Mouse (Mus musculus) testis, adult 2 months (tissue): ENCODE results near the gene Gde1. TPM values are rescaled to one million over a fixed set of nuclear protein-coding genes. Genes with fewer than 3 reads are reported as not detected.
A peak's percentile ranks its signal among the peaks of the same experiment; 100 is the strongest.

Experiments
- H3K27ac ChIP-seq: fragments of 200-500 bp; 2 replicates; pipeline ENCODE4 v1.5.1; 2012; ENCODE audit warnings: low read depth, low read length; ENCODE audit not compliant: control insufficient read depth, insufficient read depth
- H3K27me3 ChIP-seq: fragments of 200-500 bp; 2 replicates; pipeline ENCODE4 v1.6.1; 2012; ENCODE audit warnings: mild to moderate bottlenecking, low read length, moderate library complexity; ENCODE audit not compliant: control insufficient read depth, insufficient read depth
- H3K36me3 ChIP-seq: fragments of 200-500 bp; 2 replicates; pipeline ENCODE4 v1.6.1; 2012; ENCODE audit warnings: mild to moderate bottlenecking, low read length; ENCODE audit not compliant: control insufficient read depth, insufficient read depth
- H3K4me1 ChIP-seq: fragments of 200-500 bp; 2 replicates; pipeline ENCODE4 v1.6.1; 2012; ENCODE audit warnings: low read length; ENCODE audit not compliant: control insufficient read depth, insufficient read depth
- H3K4me3 ChIP-seq: fragments of 200-500 bp; 2 replicates; pipeline ENCODE4 v1.5.1; 2012; ENCODE audit warnings: low read depth, mild to moderate bottlenecking, low read length, moderate library complexity, mixed read lengths; ENCODE audit not compliant: control insufficient read depth
- CTCF ChIP-seq: fragments of 200-500 bp; IDR thresholded peaks from 2 replicates; pipeline ENCODE4 v1.5.1; 2012; ENCODE audit warnings: low read depth, mild to moderate bottlenecking, inconsistent platforms, low read length, moderate library complexity; ENCODE audit not compliant: control insufficient read depth, insufficient read depth, insufficient replicate concordance
- POLR2A ChIP-seq: fragments of 200-500 bp; IDR thresholded peaks from 2 replicates; pipeline ENCODE4 v1.6.1; 2012; ENCODE audit warnings: low read depth, mild to moderate bottlenecking, inconsistent platforms, low read length, moderate library complexity; ENCODE audit not compliant: control insufficient read depth
- polyA plus RNA-seq: library from polyadenylated mRNA; depleted of rRNA; stranded (reverse); fragments of >200 nt; gene quantifications from 2 replicates; pipeline ENCODE4 v1.2.3, GENCODE M21; 2012

Gene Gde1
- polyA plus RNA-seq, 1 experiment = 164 TPM

GRCm38 (mm10) chr7:118704001-118704850, 1.4 kb downstream of the Gde1 start:
- Histone ChIP-seq H3K4me1 (peaks cover 5% of the 10 kb centered on the region), H3K36me3 (no peaks in the 10 kb centered on the region; the same call in 1 of the 2 replicates), H3K27ac (no peak overlapping the region), H3K4me3 (peak overlapping the region; percentile 91), H3K27me3 (no peaks in the 10 kb centered on the region)
- TF ChIP-seq POLR2A (no peak), CTCF (no peak)

GRCm38 (mm10) chr7:118703144-118703561, 2.4 kb downstream of the Gde1 start:
- peaks cover 5% of the 10 kb centered on the region for H3K4me1 ChIP-seq
- H3K27me3 ChIP-seq = no peaks in the 10 kb centered on the region
- peak overlapping the region; percentile 3; the same call in 1 of the 2 replicates for H3K4me3 ChIP-seq
- no peaks in the 10 kb centered on the region; the same call in 1 of the 2 replicates for H3K36me3 ChIP-seq
- H3K27ac ChIP-seq = no peak overlapping the region
- TF ChIP-seq POLR2A = no peak
- TF ChIP-seq CTCF = no peak

- no peak overlapping the region for H3K27ac ChIP-seq
- H3K4me3 ChIP-seq = no peak overlapping the region
- no peaks in the 10 kb centered on the region for H3K27me3 ChIP-seq
- H3K4me1 ChIP-seq = peaks cover 2% of the 10 kb centered on the region
- TF ChIP-seq POLR2A = no peak
- no peak for TF ChIP-seq CTCF
- H3K36me3 ChIP-seq = peaks cover 5% of the 10 kb centered on the region
Observed at GRCm38 (mm10) chr7:118698882-118699281, 6.7 kb downstream of the Gde1 start.

GRCm38 (mm10) chr7:118697168-118697567, 8.4 kb downstream of the Gde1 start:
- Histone ChIP-seq H3K4me1 (no peaks in the 10 kb centered on the region; the same call in 1 of the 2 replicates), H3K36me3 (peaks cover 5% of the 10 kb centered on the region), H3K27me3 (no peaks in the 10 kb centered on the region), H3K27ac (no peak overlapping the region), H3K4me3 (no peak overlapping the region)
- TF ChIP-seq CTCF = no peak
- no peak for TF ChIP-seq POLR2A

GRCm38 (mm10) chr7:118696146-118696545, 9.4 kb downstream of the Gde1 start:
- no peak for TF ChIP-seq POLR2A
- no peak for TF ChIP-seq CTCF
- H3K27ac ChIP-seq = no peak overlapping the region
- peaks cover 9% of the 10 kb centered on the region for H3K36me3 ChIP-seq
- H3K4me1 ChIP-seq = no peaks in the 10 kb centered on the region
- no peak overlapping the region for H3K4me3 ChIP-seq
- no peaks in the 10 kb centered on the region for H3K27me3 ChIP-seq

- Histone ChIP-seq H3K36me3 (peaks cover 12% of the 10 kb centered on the region), H3K4me1 (no peaks in the 10 kb centered on the region), H3K27ac (no peak overlapping the region), H3K4me3 (no peak overlapping the region), H3K27me3 (no peaks in the 10 kb centered on the region)
- TF ChIP-seq POLR2A (no peak), CTCF (no peak)
Observed at GRCm38 (mm10) chr7:118691287-118691686, 14.3 kb downstream of the Gde1 start.

- no peaks in the 10 kb centered on the region for H3K27me3 ChIP-seq
- H3K27ac ChIP-seq = no peak overlapping the region
- H3K4me1 ChIP-seq = no peaks in the 10 kb centered on the region
- H3K4me3 ChIP-seq = no peak overlapping the region
- TF ChIP-seq CTCF (no peak), POLR2A (no peak)
- H3K36me3 ChIP-seq = peaks cover 10% of the 10 kb centered on the region
Observed at GRCm38 (mm10) chr7:118689088-118689487, 16.5 kb downstream of the Gde1 start.
